ENCODE assay signal across 8 mouse cellular contexts in the genomic region with DNA sequence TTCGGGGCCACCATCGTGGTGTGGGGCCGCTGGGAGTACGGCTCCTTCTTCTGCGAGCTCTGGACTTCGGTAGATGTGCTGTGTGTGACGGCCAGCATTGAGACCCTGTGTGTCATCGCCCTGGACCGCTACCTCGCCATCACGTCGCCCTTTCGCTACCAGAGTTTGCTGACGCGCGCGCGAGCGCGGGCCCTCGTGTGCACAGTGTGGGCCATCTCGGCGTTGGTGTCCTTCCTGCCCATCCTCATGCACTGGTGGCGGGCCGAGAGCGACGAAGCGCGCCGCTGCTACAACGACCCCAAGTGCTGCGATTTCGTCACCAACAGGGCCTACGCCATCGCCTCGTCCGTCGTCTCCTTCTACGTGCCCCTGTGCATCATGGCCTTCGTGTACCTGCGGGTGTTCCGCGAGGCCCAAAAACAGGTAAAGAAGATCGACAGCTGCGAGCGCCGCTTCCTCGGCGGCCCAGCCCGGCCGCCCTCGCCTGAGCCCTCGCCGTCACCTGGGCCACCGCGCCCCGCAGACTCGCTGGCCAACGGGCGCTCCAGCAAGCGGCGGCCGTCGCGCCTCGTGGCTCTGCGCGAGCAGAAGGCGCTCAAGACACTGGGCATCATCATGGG. TPM values are rescaled to one million over a fixed set of nuclear protein-coding genes. Genes with fewer than 3 reads are reported as not detected.
DNase-seq lines count a peak whose midpoint lies in the region; ATAC-seq and TF ChIP-seq lines count a peak whose summit lies in the region.

No protein-coding gene starts in this region.

- H3K9ac ChIP-seq in heart, adult 2 months (ENCODE audit: low read depth, low read length) = peak overlapping the region; percentile 79
- peak overlapping the region; percentile 70 for H3K9ac ChIP-seq in lung, embryonic 16.5 days (ENCODE audit: low read length)

- no peak for TF ChIP-seq EP300 in heart, adult 2 months (IDR thresholded peaks at IDR 0.05; ENCODE audit: insufficient read depth, low read depth, low read length)

- H3K4me2 ChIP-seq in lung, embryonic 16.5 days (ENCODE audit: low read depth, low read length) = peak overlapping the region; percentile 98

- H3K4me1 ChIP-seq in heart, adult 2 months (ENCODE audit: control insufficient read depth, insufficient read depth, low read length) = peaks cover 1% of the 10 kb centered on the region
- peaks cover 10% of the 10 kb centered on the region for H3K4me1 ChIP-seq in bone marrow macrophage, adult 2 months (ENCODE audit: control insufficient read depth, insufficient read depth, low read length)
- H3K4me1 ChIP-seq in lung, embryonic 16.5 days (replicated peaks; ENCODE audit: control insufficient read depth, insufficient read depth, low read length) = peaks cover 29% of the 10 kb centered on the region

- peak overlapping the region; percentile 88 for H3K27ac ChIP-seq in heart, adult 2 months
- no peak overlapping the region for H3K27ac ChIP-seq in bone marrow macrophage, adult 2 months (ENCODE audit: insufficient read depth, low read depth, low read length)
- no peak overlapping the region for H3K27ac ChIP-seq in lung, embryonic 16.5 days (ENCODE audit: low read length)

- peak overlapping the region; percentile 56 for H3K4me3 ChIP-seq in heart, adult 2 months
- peak overlapping the region; percentile 43 for H3K4me3 ChIP-seq in bone marrow macrophage, adult 2 months (ENCODE audit: insufficient read depth, low read length)
- H3K4me3 ChIP-seq in lung, embryonic 16.5 days (ENCODE audit: low read length) = peak overlapping the region; percentile 58

- intact Hi-C loops in heart, adult 2 months (cut with DNase I) = loop anchor here (5.0 kb wide), 2 partner anchors 121 to 156 kb away; no protein-coding TSS in a partner anchor

- H3K27me3 ChIP-seq in heart, adult 2 months (ENCODE audit: control insufficient read depth, insufficient read depth, low read length) = no peaks in the 10 kb centered on the region; the same call in 1 of the 2 replicates
- H3K27me3 ChIP-seq in lung, embryonic 16.5 days (ENCODE audit: control insufficient read depth, insufficient read depth, low read depth, low read length) = peaks cover 38% of the 10 kb centered on the region

- H3K36me3 ChIP-seq in heart, adult 2 months (ENCODE audit: control insufficient read depth, insufficient read depth, low read length) = no peaks in the 10 kb centered on the region
- H3K36me3 ChIP-seq in lung, embryonic 16.5 days (ENCODE audit: control insufficient read depth, insufficient read depth, low read length) = no peaks in the 10 kb centered on the region

- H3K9me3 ChIP-seq in lung, embryonic 16.5 days (ENCODE audit: control insufficient read depth, low read length) = no peaks in the 10 kb centered on the region

- under 1% methylated on average over 69 of the region's 69 CpGs for WGBS in heart, adult 2 months
- WGBS in lung, embryonic 16.5 days = under 1% methylated on average over 68 of the region's 69 CpGs

- H3K79me2 ChIP-seq in heart, adult 2 months (replicated peaks; ENCODE audit: control insufficient read depth, insufficient read depth, low read length) = no peaks in the 10 kb centered on the region

- DNase-seq in heart, adult 2 months = peak; percentile 57 to 63
- no peak for DNase-seq in heart, adult 9 months (ENCODE audit: low spot score in 2 of 2)
- peak; percentile 37 to 40 for DNase-seq in frontal cortex, postnatal 25 days (ENCODE audit: low spot score in 2 of 2)
- peak; percentile 50 to 56 for DNase-seq in layer of hippocampus, adult 8-10 months (ENCODE audit: low spot score in 2 of 2)
- peak; percentile 76 to 79 for DNase-seq in right cerebral cortex, postnatal 10 days (ENCODE audit: low spot score in 2 of 2)
- no peak for DNase-seq in ovary, postnatal 14 days (ENCODE audit: low spot score)

- TF ChIP-seq POLR2A in heart, adult 2 months (IDR thresholded peaks at IDR 0.05; ENCODE audit: insufficient read depth, low read depth, low read length) = no peak
- TF ChIP-seq POLR2A in bone marrow macrophage, adult 2 months (IDR thresholded peaks at IDR 0.05; ENCODE audit: borderline replicate concordance, low read depth, low read length) = no peak

- ATAC-seq in lung, embryonic 16.5 days (ENCODE audit: low read depth) = peak; percentile 7; the same call in 1 of the 2 replicates

- TF ChIP-seq CTCF in heart, adult 2 months (IDR thresholded peaks at IDR 0.05) = no peak
- no peak for TF ChIP-seq CTCF in bone marrow macrophage, adult 2 months (IDR thresholded peaks at IDR 0.05; ENCODE audit: low read depth, low read length)

RNA-seq across cellular contexts. Expression of gene Adrb1, which starts 0.8 kb away (rescaled TPM):
- total RNA-seq in heart, adult 2 months (2021) = 10 to 100 TPM; 18.0 to 28.4 TPM
- 18.3 and 20.5 TPM in 2 replicates for polyA plus RNA-seq in heart, adult 2 months (2012; rRNA removed)
- not detected in 2 replicates for polyA plus RNA-seq in bone marrow macrophage, adult 2 months (2012; ENCODE audit: insufficient read depth, insufficient read length, missing spikeins)
- 10 to 100 TPM; 19.9 to 22.8 (median 20.3) TPM for total RNA-seq in layer of hippocampus, adult 8-10 months (2022)
- polyA plus RNA-seq in lung, embryonic 16.5 days (2015; fragmentation: Nextera tagmentation; extraction: Ambion mirVana) = 1.1 and 1.3 TPM in 2 replicates

Comparison
In these comparisons a context has a peak if more than half of its experiments do, and no peak if none do; other contexts are left out.
1. DNase-seq: peak in heart, adult 2 months (2 of 2), frontal cortex, postnatal 25 days (2 of 2), layer of hippocampus, adult 8-10 months (2 of 2) and right cerebral cortex, postnatal 10 days (2 of 2); none in heart, adult 9 months (0 of 2) and ovary, postnatal 14 days (single experiment).
2. Peak in every context shown above with its lines, with median percentiles within 50 percentile points of each other: H3K4me3 ChIP-seq.